Mouse (Mus musculus): ENCODE measurements around the gene Prr15. TPM values are rescaled to one million over a fixed set of nuclear protein-coding genes. Genes with fewer than 3 reads are reported as not detected.

The Prr15 gene
- polyA plus RNA-seq, 1 experiment: 0.35 TPM

DNA sequence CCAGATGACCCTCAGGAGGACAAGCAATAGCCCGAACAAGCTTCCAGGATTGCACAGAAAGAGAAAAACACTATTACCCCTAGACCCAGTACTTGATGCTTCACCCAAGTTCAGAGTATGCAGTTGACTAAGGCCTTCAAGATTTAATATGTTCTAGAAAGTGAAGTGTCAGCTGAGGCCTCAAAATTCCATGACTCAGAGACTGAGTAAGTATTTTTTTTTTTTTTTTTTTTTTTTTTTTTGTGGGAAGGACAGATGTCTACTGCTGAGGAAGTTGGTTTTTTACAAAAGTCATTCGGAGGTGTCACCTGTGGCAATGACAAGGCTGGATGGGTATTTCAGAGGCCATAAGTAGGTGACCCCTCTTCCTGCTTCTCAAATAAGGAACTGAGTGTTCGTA is 4.0 kb downstream of the Prr15 start:
- no peak overlapping the region for H3K4me3 ChIP-seq (ENCODE audit: insufficient read depth, low read length)
- H3K27ac ChIP-seq (ENCODE audit: insufficient read depth, low read length): no peak overlapping the region
- H3K4me1 ChIP-seq (ENCODE audit: control insufficient read depth, insufficient read depth, low read length): peaks cover 2% of the 10 kb centered on the region; the same call in 1 of the 2 replicates
- TF ChIP-seq CTCF (IDR thresholded peaks at IDR 0.05; ENCODE audit: borderline replicate concordance, insufficient read depth, low read length) (no peak), POLR2A (IDR thresholded peaks at IDR 0.05; ENCODE audit: low read depth, low read length) (no peak)

DNA sequence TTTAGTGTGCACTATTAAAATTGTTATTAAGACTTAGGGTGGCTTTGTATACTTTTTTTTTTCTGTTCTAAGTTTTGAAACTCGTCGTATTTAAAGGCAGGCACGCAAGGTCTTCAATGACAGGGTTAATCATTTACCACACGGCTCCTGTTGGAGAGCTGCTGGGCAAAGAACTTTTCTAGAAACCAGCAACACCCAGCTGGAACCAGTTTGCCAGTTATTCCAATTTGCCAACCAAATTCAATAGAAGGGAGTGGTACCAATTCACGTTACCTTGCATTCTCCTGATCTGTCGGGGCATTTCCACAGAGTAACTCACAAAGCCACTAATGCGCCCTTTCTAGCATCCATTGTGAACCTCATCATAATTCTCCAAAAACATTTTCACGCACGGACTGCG is 4.5 kb downstream of the Prr15 start:
- TF ChIP-seq POLR2A (IDR thresholded peaks at IDR 0.05; ENCODE audit: low read depth, low read length) (no peak), CTCF (IDR thresholded peaks at IDR 0.05; ENCODE audit: borderline replicate concordance, insufficient read depth, low read length) (no peak)

DNA sequence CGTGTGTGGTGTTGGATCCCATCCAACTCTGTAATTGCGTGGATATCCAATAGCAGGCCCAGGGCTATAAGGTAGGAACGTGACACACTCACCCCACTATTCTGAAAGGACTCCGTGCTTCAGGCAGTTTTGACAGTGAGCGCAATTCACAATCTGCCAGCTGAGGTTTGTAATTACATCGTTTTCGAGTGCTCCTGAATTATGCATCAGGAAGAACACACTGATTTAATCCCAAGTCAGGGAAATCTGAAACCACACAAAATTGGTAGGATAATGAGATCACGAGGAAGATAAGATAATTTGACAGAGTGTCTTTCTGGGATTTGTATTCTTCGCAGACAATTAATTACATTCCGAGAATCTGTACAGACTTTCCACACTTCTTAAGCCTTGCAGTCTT is 6.1 kb downstream of the Prr15 start:
- Histone ChIP-seq H3K27ac (ENCODE audit: insufficient read depth, low read length) (no peak overlapping the region), H3K4me1 (ENCODE audit: control insufficient read depth, insufficient read depth, low read length) (peaks cover 2% of the 10 kb centered on the region; the same call in 1 of the 2 replicates), H3K4me3 (ENCODE audit: insufficient read depth, low read length) (no peak overlapping the region)
- TF ChIP-seq POLR2A (IDR thresholded peaks at IDR 0.05; ENCODE audit: low read depth, low read length) (no peak), CTCF (IDR thresholded peaks at IDR 0.05; ENCODE audit: borderline replicate concordance, insufficient read depth, low read length) (no peak)

More for the DNA sequence above, 4.5 kb downstream of the Prr15 start:
- peaks cover 2% of the 10 kb centered on the region; the same call in 1 of the 2 replicates for H3K4me1 ChIP-seq (ENCODE audit: control insufficient read depth, insufficient read depth, low read length)
- no peak overlapping the region for H3K27ac ChIP-seq (ENCODE audit: insufficient read depth, low read length)
- no peak overlapping the region for H3K4me3 ChIP-seq (ENCODE audit: insufficient read depth, low read length)

DNA sequence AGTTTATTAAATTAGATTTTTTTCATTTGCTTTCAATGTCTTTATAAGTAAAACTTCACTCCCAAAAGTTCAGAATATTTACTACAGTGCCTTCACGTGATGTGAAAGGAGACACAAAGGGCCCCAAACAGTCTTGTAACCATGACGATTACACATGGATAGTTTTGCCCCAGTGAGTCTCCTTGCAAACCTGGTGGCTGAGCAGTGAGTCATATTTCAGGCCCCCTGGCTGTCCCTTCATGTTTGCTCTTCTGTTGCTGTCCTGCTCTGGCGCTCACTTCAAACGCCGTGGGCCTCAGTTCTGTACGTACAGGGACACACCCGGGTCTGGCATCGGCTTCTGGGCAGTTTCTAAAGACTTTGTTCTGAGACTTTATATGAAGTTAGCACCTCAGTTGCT is 6.6 kb downstream of the Prr15 start:
- Histone ChIP-seq H3K4me3 (ENCODE audit: insufficient read depth, low read length) (no peak overlapping the region), H3K4me1 (ENCODE audit: control insufficient read depth, insufficient read depth, low read length) (peaks cover 2% of the 10 kb centered on the region; the same call in 1 of the 2 replicates), H3K27ac (ENCODE audit: insufficient read depth, low read length) (no peak overlapping the region)
- TF ChIP-seq CTCF (IDR thresholded peaks at IDR 0.05; ENCODE audit: borderline replicate concordance, insufficient read depth, low read length) (no peak), POLR2A (IDR thresholded peaks at IDR 0.05; ENCODE audit: low read depth, low read length) (no peak)

DNA sequence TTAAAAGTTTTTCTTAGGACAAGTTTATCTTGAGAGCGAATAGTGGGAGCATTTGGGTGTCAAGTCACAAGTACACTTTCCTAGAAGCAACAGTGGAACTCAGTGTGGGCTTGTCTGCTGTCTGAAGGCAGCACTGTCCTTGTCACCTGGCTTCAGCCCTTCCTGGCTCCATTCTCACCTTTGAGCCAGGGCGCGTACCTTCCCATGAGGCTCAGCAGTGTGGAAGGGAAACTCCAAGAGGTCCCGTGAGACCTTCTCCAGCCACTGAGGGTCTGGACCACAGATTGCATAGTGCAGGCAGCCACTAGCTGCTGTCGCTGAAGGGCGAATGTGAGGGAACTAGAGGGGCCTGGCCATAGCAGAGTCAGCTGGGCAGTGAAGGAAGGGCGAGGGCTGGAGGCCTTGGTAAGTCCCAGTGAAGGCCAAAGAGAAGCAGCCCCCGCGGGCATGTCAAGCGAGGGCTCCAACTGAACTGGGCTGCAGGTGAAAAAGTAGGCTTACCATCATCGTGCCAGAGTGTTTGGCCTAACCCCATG is 7.5 kb downstream of the Prr15 start:
- Histone ChIP-seq H3K4me1 (ENCODE audit: control insufficient read depth, insufficient read depth, low read length) (peaks cover 2% of the 10 kb centered on the region; the same call in 1 of the 2 replicates), H3K4me3 (ENCODE audit: insufficient read depth, low read length) (no peak overlapping the region), H3K27ac (ENCODE audit: insufficient read depth, low read length) (no peak overlapping the region)
- TF ChIP-seq POLR2A (IDR thresholded peaks at IDR 0.05; ENCODE audit: low read depth, low read length) (no peak), CTCF (IDR thresholded peaks at IDR 0.05; ENCODE audit: borderline replicate concordance, insufficient read depth, low read length) (no peak)

DNA sequence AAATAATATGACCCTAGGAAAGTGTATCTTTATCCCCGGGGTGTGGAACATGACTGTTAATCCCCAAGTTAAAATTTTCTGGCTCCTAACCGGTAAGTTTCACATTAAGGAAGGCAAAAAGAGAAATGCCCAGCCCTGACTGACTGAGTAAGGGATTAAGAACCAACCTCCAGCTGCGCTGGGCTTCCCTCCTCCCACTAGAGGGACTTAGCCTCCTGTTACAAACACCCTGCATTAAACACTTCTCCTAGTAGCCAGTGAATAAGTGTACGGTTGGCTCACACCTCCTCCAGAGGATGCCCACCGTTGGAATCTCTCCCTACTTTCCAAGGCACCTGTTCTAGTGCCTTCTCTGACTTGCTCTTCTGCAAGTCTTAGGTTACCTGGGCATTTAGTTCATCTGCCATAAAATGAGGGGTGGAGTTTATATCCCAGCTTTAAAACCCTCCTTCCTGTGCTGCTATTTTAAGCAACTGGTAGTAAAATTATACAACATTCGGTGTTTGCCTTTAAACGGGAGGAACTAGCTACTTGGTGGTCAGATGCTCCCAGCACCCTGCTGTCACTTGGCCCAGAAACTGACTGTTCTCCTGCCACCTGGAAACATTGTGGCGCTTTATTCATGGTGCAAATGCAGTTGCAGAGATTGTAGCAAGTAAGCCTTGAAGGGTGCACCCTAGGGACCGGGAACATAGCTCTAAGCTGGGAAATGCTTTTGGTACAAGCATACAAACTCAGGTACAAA is 8.2 kb downstream of the Prr15 start:
- TF ChIP-seq POLR2A (IDR thresholded peaks at IDR 0.05; ENCODE audit: low read depth, low read length): no peak
- no peak for TF ChIP-seq CTCF (IDR thresholded peaks at IDR 0.05; ENCODE audit: borderline replicate concordance, insufficient read depth, low read length)
- peaks cover 2% of the 10 kb centered on the region; the same call in 1 of the 2 replicates for H3K4me1 ChIP-seq (ENCODE audit: control insufficient read depth, insufficient read depth, low read length)
- no peak overlapping the region for H3K4me3 ChIP-seq (ENCODE audit: insufficient read depth, low read length)
- no peak overlapping the region for H3K27ac ChIP-seq (ENCODE audit: insufficient read depth, low read length)

DNA sequence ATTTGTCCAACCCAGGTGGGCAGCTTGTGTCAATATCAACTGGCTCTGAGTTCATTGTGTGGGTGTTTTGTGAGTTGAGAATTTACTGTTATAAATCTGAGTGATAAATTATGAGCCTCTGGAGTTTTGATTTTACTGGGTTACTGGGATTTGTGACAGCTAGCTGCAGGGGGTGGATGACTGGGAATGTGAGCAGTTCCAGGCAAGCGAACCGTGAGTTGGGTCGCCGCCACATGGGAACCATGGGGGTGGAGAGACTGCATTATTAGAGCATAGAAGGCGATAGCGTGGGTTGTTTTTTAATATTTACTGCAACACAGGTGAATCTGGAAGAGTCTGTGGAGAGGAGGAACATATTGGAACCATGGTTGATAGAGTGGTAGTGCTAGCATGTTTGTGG is 11.7 kb downstream of the Prr15 start:
- Histone ChIP-seq H3K4me3 (ENCODE audit: insufficient read depth, low read length) (no peak overlapping the region), H3K27ac (ENCODE audit: insufficient read depth, low read length) (no peak overlapping the region), H3K4me1 (ENCODE audit: control insufficient read depth, insufficient read depth, low read length) (no peaks in the 10 kb centered on the region)
- TF ChIP-seq CTCF (IDR thresholded peaks at IDR 0.05; ENCODE audit: borderline replicate concordance, insufficient read depth, low read length) (no peak), POLR2A (IDR thresholded peaks at IDR 0.05; ENCODE audit: low read depth, low read length) (no peak)

DNA sequence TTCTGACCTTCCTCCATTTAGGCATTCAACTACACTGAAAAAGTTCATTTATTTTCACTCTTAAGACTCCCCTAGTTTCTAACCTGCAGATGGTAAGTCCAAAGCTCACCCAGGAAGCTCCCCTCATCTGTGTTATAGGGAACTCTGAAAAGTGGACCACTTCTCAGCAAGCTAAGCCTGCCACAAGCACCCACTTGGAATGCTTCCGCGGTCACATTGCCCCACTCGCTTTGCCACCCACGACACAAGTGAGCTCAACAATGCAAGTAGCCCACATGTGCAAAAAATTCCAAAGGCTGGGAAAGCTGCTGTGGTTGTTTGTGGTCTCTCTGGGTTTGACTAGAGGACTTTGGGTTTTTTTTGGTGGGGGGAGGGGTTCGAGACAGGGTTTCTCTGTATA is 15.5 kb downstream of the Prr15 start:
- TF ChIP-seq POLR2A (IDR thresholded peaks at IDR 0.05; ENCODE audit: low read depth, low read length) (no peak), CTCF (IDR thresholded peaks at IDR 0.05; ENCODE audit: borderline replicate concordance, insufficient read depth, low read length) (no peak)
- H3K27ac ChIP-seq (ENCODE audit: insufficient read depth, low read length): no peak overlapping the region
- H3K4me1 ChIP-seq (ENCODE audit: control insufficient read depth, insufficient read depth, low read length): no peaks in the 10 kb centered on the region
- no peak overlapping the region for H3K4me3 ChIP-seq (ENCODE audit: insufficient read depth, low read length)

DNA sequence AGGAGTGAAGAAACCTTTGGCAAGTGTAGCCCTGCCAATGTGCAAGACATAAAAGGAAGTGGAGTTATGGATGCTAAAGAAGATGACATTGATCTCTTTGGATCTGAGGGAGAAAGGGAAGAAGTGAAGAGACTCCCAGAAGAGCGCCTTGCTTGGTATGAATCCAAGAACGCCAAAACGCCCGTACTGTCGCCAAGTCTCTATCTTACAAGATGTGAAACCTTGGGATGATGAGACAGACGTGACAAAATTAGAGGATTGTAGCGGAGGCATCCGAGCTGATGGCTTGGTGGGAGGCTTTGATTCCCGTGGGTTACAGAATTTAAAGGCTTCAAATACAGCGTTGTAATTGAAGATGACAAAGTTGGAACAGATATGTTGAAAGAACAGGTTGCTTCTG is 16.6 kb downstream of the Prr15 start:
- TF ChIP-seq CTCF (IDR thresholded peaks at IDR 0.05; ENCODE audit: borderline replicate concordance, insufficient read depth, low read length) (no peak), POLR2A (IDR thresholded peaks at IDR 0.05; ENCODE audit: low read depth, low read length) (no peak)
- Histone ChIP-seq H3K4me1 (ENCODE audit: control insufficient read depth, insufficient read depth, low read length) (no peaks in the 10 kb centered on the region), H3K27ac (ENCODE audit: insufficient read depth, low read length) (no peak overlapping the region), H3K4me3 (ENCODE audit: insufficient read depth, low read length) (no peak overlapping the region)

DNA sequence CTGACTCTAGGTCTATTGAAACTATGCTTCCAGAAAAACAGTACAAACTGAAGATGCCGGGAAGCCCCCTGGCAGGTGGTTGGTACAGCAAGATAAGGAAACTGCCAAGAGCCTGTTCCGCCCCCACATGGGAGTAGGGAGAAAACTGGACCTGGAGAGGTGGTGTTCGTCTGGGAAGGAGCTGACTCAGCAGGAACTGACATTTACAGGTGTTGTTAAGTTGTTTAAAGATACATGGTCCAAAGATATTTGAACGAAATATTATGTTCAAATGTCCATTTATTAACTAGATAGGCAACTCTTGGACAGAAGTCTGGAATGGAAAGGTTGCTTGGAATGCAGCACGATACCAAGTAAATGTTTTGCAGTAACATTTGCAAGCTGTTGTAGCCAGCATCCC is 26.2 kb downstream of the Prr15 start:
- TF ChIP-seq CTCF (IDR thresholded peaks at IDR 0.05; ENCODE audit: borderline replicate concordance, insufficient read depth, low read length) (no peak), POLR2A (IDR thresholded peaks at IDR 0.05; ENCODE audit: low read depth, low read length) (no peak)
- H3K4me3 ChIP-seq (ENCODE audit: insufficient read depth, low read length): no peak overlapping the region
- no peaks in the 10 kb centered on the region for H3K4me1 ChIP-seq (ENCODE audit: control insufficient read depth, insufficient read depth, low read length)
- H3K27ac ChIP-seq (ENCODE audit: insufficient read depth, low read length): no peak overlapping the region

Measured in embryonic fibroblast, embryonic 13.5 days (primary cell).